Mouse (Mus musculus) lung, postnatal 0 days (tissue): ENCODE results near the gene Spred1. TPM values are rescaled to one million over a fixed set of nuclear protein-coding genes. Genes with fewer than 3 reads are reported as not detected.
A peak's percentile ranks its signal among the peaks of the same experiment; 100 is the strongest.

ENCODE experiments used
- ATAC-seq: fragments of 200-750 bp; cut with Nextera tagmentation; 2 replicates; pipeline ENCODE4 v1.8.0; 2017; ENCODE audit warnings: moderate library complexity
- DNase-seq: peaks from one replicate; pipeline ENCODE4 v3.0.0-alpha.2; 2016; ENCODE audit warnings: low spot score
- H3K27ac ChIP-seq: fragments of 300-500 bp; sonication (generic); 2 replicates; pipeline ENCODE4 v1.5.1; 2014; ENCODE audit warnings: antibody characterized with exemption, mild to moderate bottlenecking, low read length, mixed read lengths
- H3K27me3 ChIP-seq: fragments of 300-500 bp; sonication (generic); replicated peaks from 2 replicates; pipeline ENCODE4 v1.6.1; 2014; ENCODE audit warnings: low read length, mixed read lengths; ENCODE audit not compliant: insufficient read depth
- H3K36me3 ChIP-seq: fragments of 300-500 bp; sonication (generic); 2 replicates; pipeline ENCODE4 v1.6.1; 2014; ENCODE audit warnings: low read length, mixed read lengths; ENCODE audit not compliant: insufficient read depth
- H3K4me1 ChIP-seq: fragments of 300-500 bp; sonication (generic); 2 replicates; pipeline ENCODE4 v1.6.1; 2014; ENCODE audit warnings: antibody characterized with exemption, low read depth, low read length, mixed read lengths; ENCODE audit not compliant: insufficient read depth
- H3K4me2 ChIP-seq: fragments of 300-500 bp; sonication (generic); replicated peaks from 2 replicates; pipeline ENCODE4 v1.6.1; 2014; ENCODE audit warnings: low read depth, mild to moderate bottlenecking, low read length, moderate library complexity, mixed read lengths
- H3K4me3 ChIP-seq: fragments of 300-500 bp; sonication (generic); 2 replicates; pipeline ENCODE4 v1.5.1; 2014; ENCODE audit warnings: low read depth, low read length
- H3K9ac ChIP-seq: fragments of 300-500 bp; sonication (generic); replicated peaks from 2 replicates; pipeline ENCODE4 v1.6.1; 2014; ENCODE audit warnings: low read depth, mild to moderate bottlenecking
- H3K9me3 ChIP-seq: fragments of 300-500 bp; sonication (generic); 2 replicates; pipeline ENCODE4 v1.6.1; 2016; ENCODE audit warnings: low read length, mixed read lengths
- CTCF ChIP-seq: IDR thresholded peaks from 2 replicates; pipeline ENCODE4 v1.5.1; 2016; ENCODE audit warnings: antibody characterized with exemption, mild to moderate bottlenecking
- EP300 ChIP-seq: IDR thresholded peaks from 2 replicates; pipeline ENCODE4 v1.6.1; 2016; ENCODE audit warnings: antibody characterized with exemption, mild to moderate bottlenecking, control low read depth
- WGBS: fragments of 180-500 bp; shearing (Covaris S2); extraction: QIAGEN DNeasy Blood & Tissue Kit; methylation state at CpG from one replicate; pipeline ENCODE4 v1.1.7; 2014; 5-methylcytosine and 5-hydroxymethylcytosine counted together
- polyA plus RNA-seq: library from polyadenylated mRNA; unstranded; fragments of >200 nt; fragmentation: Nextera tagmentation; extraction: Ambion mirVana; gene quantifications from 2 replicates; pipeline ENCODE4 v1.2.1, GENCODE M21; 2015

The Spred1 gene
- polyA plus RNA-seq, 1 experiment from 2014 or later, result 12.5 TPM

GRCm38 (mm10) chr2:117086766-117087457 lies 34.3 kb upstream of the Spred1 start:
- DNase-seq, result peak; percentile 59
- H3K27ac ChIP-seq, result peak overlapping the region; percentile 60

GRCm38 (mm10) chr2:117087458-117087820 lies 33.7 kb upstream of the Spred1 start:
- Histone ChIP-seq H3K9me3 (no peaks in the 10 kb centered on the region), H3K9ac (no peak overlapping the region), H3K4me1 (peaks cover 14% of the 10 kb centered on the region; the same call in 1 of the 2 replicates), H3K4me2 (no peak overlapping the region), H3K27ac (no peak overlapping the region), H3K27me3 (no peaks in the 10 kb centered on the region), H3K4me3 (no peak overlapping the region), H3K36me3 (no peaks in the 10 kb centered on the region)
- TF ChIP-seq CTCF, result no peak
- no peak for TF ChIP-seq EP300
- ATAC-seq (0 out of 2 replicates have a peak, but pooled peaks have one; percentile 23), DNase-seq (no peak)
- WGBS, result 47% methylated on average over 4 of the region's 4 CpGs

More at GRCm38 (mm10) chr2:117086766-117087457, 34.3 kb upstream of the Spred1 start:
- 27% methylated on average over 1 of the region's 1 CpGs for WGBS
- H3K9ac ChIP-seq, result no peak overlapping the region
- no peaks in the 10 kb centered on the region for H3K9me3 ChIP-seq
- no peak overlapping the region for H3K4me3 ChIP-seq
- no peaks in the 10 kb centered on the region for H3K36me3 ChIP-seq
- peak overlapping the region; percentile 11; the same call in 1 of the 2 replicates for H3K4me2 ChIP-seq
- ATAC-seq, result peak; percentile 80
- TF ChIP-seq CTCF, result no peak
- no peak for TF ChIP-seq EP300
- no peaks in the 10 kb centered on the region for H3K27me3 ChIP-seq
- H3K4me1 ChIP-seq, result peaks cover 14% of the 10 kb centered on the region; the same call in 1 of the 2 replicates

DNA sequence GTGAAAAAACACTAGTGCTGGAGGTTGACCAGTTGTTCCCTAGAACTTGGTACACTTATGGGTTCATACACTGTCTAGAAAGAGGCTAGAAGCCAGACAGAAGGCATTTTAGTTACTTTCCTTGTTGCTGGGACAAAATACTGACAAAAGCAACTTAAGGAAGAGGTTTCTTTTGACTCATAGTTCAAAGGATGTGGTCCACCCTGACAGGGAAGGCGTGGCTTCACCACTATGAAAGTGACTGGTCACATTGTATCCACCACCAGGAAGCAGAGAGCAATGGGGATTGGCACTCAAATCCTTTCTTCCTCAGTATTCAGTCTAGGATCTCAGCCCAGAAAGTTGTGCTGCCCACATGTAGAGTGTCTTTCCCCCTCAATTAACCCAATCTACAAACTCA lies 31.7 kb upstream of the Spred1 start:
- no peaks in the 10 kb centered on the region for H3K9me3 ChIP-seq
- no peak overlapping the region for H3K4me2 ChIP-seq
- no peaks in the 10 kb centered on the region for H3K36me3 ChIP-seq

GRCm38 (mm10) chr2:117090061-117090460 lies 31.1 kb upstream of the Spred1 start:
- ATAC-seq (no peak), DNase-seq (no peak)
- 49% methylated on average over 3 of the region's 3 CpGs for WGBS

More for the DNA sequence above, 31.7 kb upstream of the Spred1 start:
- no peak overlapping the region for H3K9ac ChIP-seq
- DNase-seq (no peak), ATAC-seq (no peak)
- H3K27ac ChIP-seq, result no peak overlapping the region
- TF ChIP-seq CTCF (no peak), EP300 (no peak)
- H3K4me1 ChIP-seq, result peaks cover 14% of the 10 kb centered on the region; the same call in 1 of the 2 replicates
- no peaks in the 10 kb centered on the region for H3K27me3 ChIP-seq
- H3K4me3 ChIP-seq, result no peak overlapping the region
- 86% methylated on average over 1 of the region's 1 CpGs for WGBS

GRCm38 (mm10) chr2:117092946-117093401 lies 28.2 kb upstream of the Spred1 start:
- DNase-seq, result peak; percentile 30
- WGBS, result 13% methylated on average over 2 of the region's 2 CpGs
- no peak overlapping the region for H3K4me3 ChIP-seq
- H3K9ac ChIP-seq, result no peak overlapping the region
- H3K4me1 ChIP-seq, result peaks cover 3% of the 10 kb centered on the region; the same call in 1 of the 2 replicates
- no peaks in the 10 kb centered on the region for H3K36me3 ChIP-seq
- no peaks in the 10 kb centered on the region for H3K27me3 ChIP-seq
- no peak overlapping the region for H3K27ac ChIP-seq
- H3K4me2 ChIP-seq, result no peak overlapping the region
- no peak for ATAC-seq
- no peaks in the 10 kb centered on the region for H3K9me3 ChIP-seq
- TF ChIP-seq CTCF, result no peak
- no peak for TF ChIP-seq EP300

More at GRCm38 (mm10) chr2:117090061-117090460, 31.1 kb upstream of the Spred1 start:
- Histone ChIP-seq H3K36me3 (no peaks in the 10 kb centered on the region), H3K9ac (no peak overlapping the region), H3K4me1 (peaks cover 14% of the 10 kb centered on the region; the same call in 1 of the 2 replicates), H3K27ac (no peak overlapping the region), H3K9me3 (no peaks in the 10 kb centered on the region), H3K4me3 (no peak overlapping the region), H3K27me3 (no peaks in the 10 kb centered on the region), H3K4me2 (no peak overlapping the region)
- TF ChIP-seq EP300, result no peak
- no peak for TF ChIP-seq CTCF

GRCm38 (mm10) chr2:117095491-117095890 lies 25.7 kb upstream of the Spred1 start:
- 44% methylated on average over 3 of the region's 3 CpGs for WGBS
- DNase-seq (peak; percentile 45), ATAC-seq (no peak)
- Histone ChIP-seq H3K27ac (no peak overlapping the region), H3K4me2 (no peak overlapping the region), H3K27me3 (no peaks in the 10 kb centered on the region), H3K9me3 (no peaks in the 10 kb centered on the region), H3K9ac (no peak overlapping the region), H3K4me3 (no peak overlapping the region), H3K4me1 (peaks cover 3% of the 10 kb centered on the region; the same call in 1 of the 2 replicates), H3K36me3 (no peaks in the 10 kb centered on the region)
- no peak; the same call in 1 of the 2 replicates for TF ChIP-seq EP300
- TF ChIP-seq CTCF, result peak; percentile 13; the same call in 1 of the 2 replicates
